Mouse (Mus musculus) ES-Bruce4 (cell line): ENCODE results near the gene Srebf1. TPM values are rescaled to one million over a fixed set of nuclear protein-coding genes. Genes with fewer than 3 reads are reported as not detected.

ENCODE experiments used
- H3K27ac ChIP-seq: 2 replicates; pipeline ENCODE4 v1.5.1; 2012; ENCODE audit warnings: low read length, inconsistent platforms; ENCODE audit not compliant: insufficient read depth
- H3K27me3 ChIP-seq: 2 replicates; pipeline ENCODE4 v1.6.1; 2012; ENCODE audit warnings: mild to moderate bottlenecking, low read length, inconsistent platforms; ENCODE audit not compliant: control insufficient read depth, poor library complexity, insufficient read depth, severe bottlenecking
- H3K36me3 ChIP-seq: 2 replicates; pipeline ENCODE4 v1.6.1; 2012; ENCODE audit warnings: inconsistent platforms, mild to moderate bottlenecking, low read length, moderate library complexity; ENCODE audit not compliant: control insufficient read depth, poor library complexity, insufficient read depth, severe bottlenecking
- H3K4me1 ChIP-seq: one replicate; pipeline ENCODE4 v1.8.1; 2011; ENCODE audit warnings: low read length; ENCODE audit not compliant: control insufficient read depth, insufficient read depth
- H3K4me3 ChIP-seq: 2 replicates; pipeline ENCODE4 v1.5.1; 2011; ENCODE audit warnings: low read depth, mild to moderate bottlenecking, low read length
- H3K9ac ChIP-seq: 2 replicates; pipeline ENCODE4 v1.6.1; 2012; ENCODE audit warnings: low read depth, mild to moderate bottlenecking, inconsistent platforms; ENCODE audit not compliant: poor library complexity, severe bottlenecking
- H3K9me3 ChIP-seq: replicated peaks from 2 replicates; pipeline ENCODE4 v1.6.1; 2012; ENCODE audit warnings: mild to moderate bottlenecking, low read length, inconsistent platforms; ENCODE audit not compliant: control insufficient read depth, poor library complexity, insufficient read depth, severe bottlenecking
- CTCF ChIP-seq: IDR thresholded peaks from one replicate; pipeline ENCODE4 v1.8.1; 2011; ENCODE audit warnings: low read depth, low read length
- EP300 ChIP-seq: IDR thresholded peaks from 2 replicates; pipeline ENCODE4 v1.6.1; 2011; ENCODE audit warnings: low read depth, low read length; ENCODE audit not compliant: insufficient read depth
- POLR2A ChIP-seq: IDR thresholded peaks from one replicate; pipeline ENCODE4 v1.8.1; 2011; ENCODE audit warnings: low read length; ENCODE audit not compliant: insufficient read depth
- polyA plus RNA-seq: library from polyadenylated mRNA; stranded (reverse); fragments of >200 nt; gene quantifications from 2 replicates; pipeline ENCODE4 v1.2.4, GENCODE M21; 2011; ENCODE audit warnings: low read depth; ENCODE audit not compliant: missing spikeins, insufficient read depth, insufficient read length

Srebf1 gene
- polyA plus RNA-seq, 1 experiment, result 68.6 TPM

DNA sequence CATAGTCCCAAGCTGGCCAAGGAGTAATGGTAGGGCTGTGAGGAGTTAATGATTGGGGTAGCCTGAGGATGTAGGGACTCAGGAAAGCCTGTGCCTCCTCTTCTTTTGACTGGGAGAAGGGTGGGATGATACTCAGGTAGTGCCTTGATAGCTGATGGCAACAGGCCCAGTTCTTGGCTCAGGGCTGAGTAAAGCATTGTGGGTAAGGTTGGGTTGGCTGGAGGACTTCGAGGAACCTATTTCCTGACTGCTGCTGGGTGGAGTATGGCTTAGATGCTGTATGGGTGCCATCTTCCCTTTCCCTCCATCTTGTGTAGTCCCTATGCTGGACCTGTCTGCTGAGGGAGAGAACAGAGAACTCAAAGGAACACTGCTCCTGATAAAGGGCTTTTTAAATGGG, 70.0 kb downstream of the Srebf1 start:
- Histone ChIP-seq H3K36me3 (no peaks in the 10 kb centered on the region), H3K9me3 (no peaks in the 10 kb centered on the region), H3K27ac (no peak overlapping the region), H3K4me1 (no peaks in the 10 kb centered on the region), H3K9ac (no peak overlapping the region), H3K4me3 (no peak overlapping the region), H3K27me3 (no peaks in the 10 kb centered on the region)
- TF ChIP-seq EP300 (no peak), POLR2A (no peak), CTCF (no peak)

DNA sequence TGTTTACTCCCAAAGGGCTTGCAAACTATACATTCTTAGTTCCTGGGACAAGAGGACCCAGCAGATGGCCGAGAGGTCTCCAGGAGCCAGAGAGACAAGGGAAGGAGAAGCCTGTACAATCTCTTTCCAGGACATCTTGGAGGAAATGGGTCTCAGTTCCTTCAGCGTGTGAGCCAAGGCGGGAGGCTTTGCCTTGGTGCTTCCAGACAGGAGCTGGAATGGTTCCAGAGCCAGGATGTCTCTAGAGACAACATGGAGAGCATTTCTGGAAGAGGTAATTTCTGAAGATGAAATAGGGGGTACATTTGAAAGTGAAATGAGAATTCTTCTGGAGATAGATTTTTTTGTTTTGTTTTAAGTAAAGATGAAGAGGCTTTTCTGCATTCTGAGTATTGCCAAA, 71.7 kb downstream of the Srebf1 start:
- Histone ChIP-seq H3K9ac (no peak overlapping the region), H3K27ac (no peak overlapping the region), H3K9me3 (no peaks in the 10 kb centered on the region), H3K36me3 (no peaks in the 10 kb centered on the region), H3K27me3 (no peaks in the 10 kb centered on the region), H3K4me1 (no peaks in the 10 kb centered on the region), H3K4me3 (no peak overlapping the region)
- no peak for TF ChIP-seq POLR2A
- no peak for TF ChIP-seq EP300
- no peak for TF ChIP-seq CTCF

Other genes with a start within 250 kb of the Srebf1 start
- 7.6 and 10.5 TPM in 2 replicates for gene Pemt, start 176.1 kb downstream of the Srebf1 start, polyA plus RNA-seq
- 21.9 and 27.4 TPM in 2 replicates for gene Rai1, start 117.6 kb downstream of the Srebf1 start, polyA plus RNA-seq
- gene Tom1l2, start 130.3 kb upstream of the Srebf1 start, polyA plus RNA-seq, result 9.9 and 12.4 TPM in 2 replicates
- gene Drc3, start 130.7 kb upstream of the Srebf1 start, polyA plus RNA-seq, result 6.9 and 7.3 TPM in 2 replicates
- gene Gid4, start 194.6 kb upstream of the Srebf1 start, polyA plus RNA-seq, result 36.2 and 40.6 TPM in 2 replicates
- gene Atpaf2, start 195.9 kb upstream of the Srebf1 start, polyA plus RNA-seq, result 22.1 and 28.2 TPM in 2 replicates
- gene Drg2, start 232.0 kb upstream of the Srebf1 start, polyA plus RNA-seq, result 67.4 and 69.9 TPM in 2 replicates
- gene Myo15, start 246.8 kb upstream of the Srebf1 start, polyA plus RNA-seq, result 0.37 and 0.65 TPM in 2 replicates